Mouse (Mus musculus): ENCODE results near the gene Trpm4. TPM values are rescaled to one million over a fixed set of nuclear protein-coding genes. Genes with fewer than 3 reads are reported as not detected.

The Trpm4 gene
- 10.5 and 12.5 TPM in 2 replicates for polyA plus RNA-seq (2016; fragmentation: Nextera tagmentation; extraction: Ambion mirVana)

GRCm38 (mm10) chr7:45333431-45333982, at the start of gene Trpm4:
Trpm4 (minus strand) TSS chr7:45333780.
- Histone ChIP-seq H3K4me1 (replicated peaks) (peaks cover 53% of the 10 kb centered on the region), H3K36me3 (no peaks in the 10 kb centered on the region), H3K27me3 (ENCODE audit: insufficient read depth, poor library complexity, severe bottlenecking) (peaks cover 49% of the 10 kb centered on the region), H3K4me3 (peak within 1 kb of the TSS; percentile 80), H3K9me3 (no peaks in the 10 kb centered on the region), H3K27ac (peak within 1 kb of the TSS; percentile 89)
- peak; percentile 81 for DNase-seq (ENCODE audit: low spot score)
- under 1% methylated on average over 38 of the region's 38 CpGs for WGBS

GRCm38 (mm10) chr7:45376057-45376456, 42.5 kb upstream of the Trpm4 start:
- Histone ChIP-seq H3K27me3 (ENCODE audit: insufficient read depth, poor library complexity, severe bottlenecking) (no peaks in the 10 kb centered on the region), H3K36me3 (peaks cover 91% of the 10 kb centered on the region), H3K27ac (no peak overlapping the region), H3K4me3 (no peak overlapping the region), H3K4me1 (replicated peaks) (peaks cover 6% of the 10 kb centered on the region), H3K9me3 (no peaks in the 10 kb centered on the region)
- WGBS = 95% methylated on average over 1 of the region's 1 CpGs
- no peak for DNase-seq (ENCODE audit: low spot score)

- H3K36me3 ChIP-seq = peaks cover 76% of the 10 kb centered on the region
- no peak overlapping the region for H3K27ac ChIP-seq
- no peak for DNase-seq (ENCODE audit: low spot score)
- no peak overlapping the region for H3K4me3 ChIP-seq
- 95% methylated on average over 8 of the region's 8 CpGs for WGBS
- H3K4me1 ChIP-seq (replicated peaks) = peaks cover 21% of the 10 kb centered on the region
- H3K9me3 ChIP-seq = no peaks in the 10 kb centered on the region
- H3K27me3 ChIP-seq (ENCODE audit: insufficient read depth, poor library complexity, severe bottlenecking) = peaks cover 9% of the 10 kb centered on the region
Observed at GRCm38 (mm10) chr7:45374620-45375019, 41.0 kb upstream of the Trpm4 start.

- WGBS = 89% methylated on average over 5 of the region's 5 CpGs
- no peak for DNase-seq (ENCODE audit: low spot score)
- peaks cover 30% of the 10 kb centered on the region for H3K27me3 ChIP-seq (ENCODE audit: insufficient read depth, poor library complexity, severe bottlenecking)
- H3K9me3 ChIP-seq = no peaks in the 10 kb centered on the region
- no peak overlapping the region for H3K27ac ChIP-seq
- peaks cover 33% of the 10 kb centered on the region for H3K4me1 ChIP-seq (replicated peaks)
- no peak overlapping the region for H3K4me3 ChIP-seq
- H3K36me3 ChIP-seq = peaks cover 54% of the 10 kb centered on the region
Observed at GRCm38 (mm10) chr7:45372371-45372770, 38.8 kb upstream of the Trpm4 start.

- Histone ChIP-seq H3K27me3 (ENCODE audit: insufficient read depth, poor library complexity, severe bottlenecking) (peaks cover 38% of the 10 kb centered on the region), H3K27ac (peak within 1 kb of the TSS; percentile 59; the same call in 1 of the 2 replicates), H3K36me3 (peaks cover 37% of the 10 kb centered on the region), H3K9me3 (no peaks in the 10 kb centered on the region), H3K4me3 (peak within 1 kb of the TSS; percentile 63), H3K4me1 (replicated peaks) (peaks cover 43% of the 10 kb centered on the region)
- 11% methylated on average over 28 of the region's 28 CpGs for WGBS
- DNase-seq (ENCODE audit: low spot score) = peak; percentile 88
Observed at GRCm38 (mm10) chr7:45370475-45371311, 37.1 kb upstream of the Trpm4 start, which contains the start of gene Lin7b. Lin7b (minus strand) TSS chr7:45370583.

- Histone ChIP-seq H3K36me3 (peaks cover 31% of the 10 kb centered on the region), H3K4me1 (replicated peaks) (peaks cover 49% of the 10 kb centered on the region), H3K27me3 (ENCODE audit: insufficient read depth, poor library complexity, severe bottlenecking) (peaks cover 45% of the 10 kb centered on the region), H3K9me3 (no peaks in the 10 kb centered on the region), H3K4me3 (peak overlapping the region; percentile 63), H3K27ac (peak overlapping the region; percentile 59; the same call in 1 of the 2 replicates)
- 9% methylated on average over 52 of the region's 52 CpGs for WGBS
- no peak for DNase-seq (ENCODE audit: low spot score)
Observed at GRCm38 (mm10) chr7:45369836-45370474, 36.4 kb upstream of the Trpm4 start.

GRCm38 (mm10) chr7:45369022-45369745, 35.6 kb upstream of the Trpm4 start:
- Histone ChIP-seq H3K4me3 (no peak overlapping the region), H3K27me3 (ENCODE audit: insufficient read depth, poor library complexity, severe bottlenecking) (peaks cover 53% of the 10 kb centered on the region), H3K4me1 (replicated peaks) (peaks cover 49% of the 10 kb centered on the region), H3K9me3 (no peaks in the 10 kb centered on the region), H3K36me3 (peaks cover 23% of the 10 kb centered on the region), H3K27ac (no peak overlapping the region)
- 78% methylated on average over 16 of the region's 16 CpGs for WGBS
- no peak for DNase-seq (ENCODE audit: low spot score)

GRCm38 (mm10) chr7:45368178-45368577, 34.6 kb upstream of the Trpm4 start:
- H3K27me3 ChIP-seq (ENCODE audit: insufficient read depth, poor library complexity, severe bottlenecking) = peaks cover 63% of the 10 kb centered on the region
- peak overlapping the region; percentile 85 for H3K4me3 ChIP-seq
- WGBS = 79% methylated on average over 15 of the region's 15 CpGs
- peaks cover 13% of the 10 kb centered on the region for H3K36me3 ChIP-seq
- peak overlapping the region; percentile 88 for H3K27ac ChIP-seq
- DNase-seq (ENCODE audit: low spot score) = no peak
- H3K9me3 ChIP-seq = no peaks in the 10 kb centered on the region
- H3K4me1 ChIP-seq (replicated peaks) = peaks cover 49% of the 10 kb centered on the region

GRCm38 (mm10) chr7:45367020-45367880, 33.7 kb upstream of the Trpm4 start:
- H3K4me3 ChIP-seq = peak overlapping the region; percentile 85
- peak; percentile 98 for DNase-seq (ENCODE audit: low spot score)
- under 1% methylated on average over 70 of the region's 70 CpGs for WGBS
- H3K27ac ChIP-seq = peak overlapping the region; percentile 88
- H3K36me3 ChIP-seq = peaks cover 4% of the 10 kb centered on the region
- H3K27me3 ChIP-seq (ENCODE audit: insufficient read depth, poor library complexity, severe bottlenecking) = peaks cover 72% of the 10 kb centered on the region
- H3K9me3 ChIP-seq = no peaks in the 10 kb centered on the region
- H3K4me1 ChIP-seq (replicated peaks) = peaks cover 57% of the 10 kb centered on the region

- Histone ChIP-seq H3K4me3 (peak within 1 kb of the TSS; percentile 85), H3K36me3 (no peaks in the 10 kb centered on the region), H3K27me3 (ENCODE audit: insufficient read depth, poor library complexity, severe bottlenecking) (peaks cover 78% of the 10 kb centered on the region), H3K4me1 (replicated peaks) (peaks cover 62% of the 10 kb centered on the region), H3K27ac (peak within 1 kb of the TSS; percentile 88), H3K9me3 (no peaks in the 10 kb centered on the region)
- no peak for DNase-seq (ENCODE audit: low spot score)
- under 1% methylated on average over 26 of the region's 26 CpGs for WGBS
Observed at GRCm38 (mm10) chr7:45366652-45367019, 33.1 kb upstream of the Trpm4 start, which contains the start of gene Ppfia3. Ppfia3 (minus strand) TSS chr7:45367019.

GRCm38 (mm10) chr7:45365742-45366651, 32.4 kb upstream of the Trpm4 start:
- Histone ChIP-seq H3K4me1 (replicated peaks) (peaks cover 62% of the 10 kb centered on the region), H3K27me3 (ENCODE audit: insufficient read depth, poor library complexity, severe bottlenecking) (peaks cover 85% of the 10 kb centered on the region), H3K27ac (peak overlapping the region; percentile 88), H3K36me3 (no peaks in the 10 kb centered on the region), H3K9me3 (no peaks in the 10 kb centered on the region), H3K4me3 (peak overlapping the region; percentile 85)
- WGBS = 4% methylated on average over 35 of the region's 35 CpGs
- DNase-seq (ENCODE audit: low spot score) = peak; percentile 60

Data from hindbrain, embryonic 10.5 days (tissue).